Mouse (Mus musculus) heart, adult 2 months (tissue): ENCODE data around the gene Gfap.
A peak's percentile ranks its signal among the peaks of the same experiment; 100 is the strongest.

Source experiments
- CTCF ChIP-seq: fragments of 200-600 bp; IDR thresholded peaks from 2 replicates; pipeline ENCODE4 v1.8.1; 2022; ENCODE audit warnings: antibody characterized with exemption, mild to moderate bottlenecking, moderate library complexity
- EP300 ChIP-seq: fragments of 200-500 bp; IDR thresholded peaks from 2 replicates; pipeline ENCODE4 v1.6.1; 2011; ENCODE audit warnings: low read depth, low read length, control low read depth; ENCODE audit not compliant: insufficient read depth
- POLR2A ChIP-seq: fragments of 200-500 bp; IDR thresholded peaks from 2 replicates; pipeline ENCODE4 v1.6.1; 2011; ENCODE audit warnings: mild to moderate bottlenecking, low read depth, low read length, control low read depth; ENCODE audit not compliant: insufficient read depth

GRCm38 (mm10) chr11:102893015-102893651 is 7.6 kb downstream of the Gfap start:
- TF ChIP-seq CTCF (peak; percentile 81), POLR2A (no peak), EP300 (no peak)
